Mouse (Mus musculus): ENCODE data around the gene Tex2.

- no peak for TF ChIP-seq CTCF (conservative IDR thresholded peaks at IDR 0.05; ENCODE audit: insufficient read depth, insufficient read length, low read depth, low read length)
- TF ChIP-seq POLR2A (IDR thresholded peaks at IDR 0.05; ENCODE audit: low read depth, low read length): no peak
Measured at GRCm38 (mm10) chr11:106521612-106522011, 91.6 kb downstream of the Tex2 start.
